Mouse (Mus musculus): ENCODE results near the gene Tmem170. TPM values are rescaled to one million over a fixed set of nuclear protein-coding genes. Genes with fewer than 3 reads are reported as not detected.

Gene Tmem170
- polyA plus RNA-seq, 1 experiment from 2014 or later = 6.0 TPM

Other genes starting within 250 kb of the Tmem170 start
- 0.46 and 0.49 TPM in 2 replicates for gene Ldhd, start 246.4 kb downstream of the Tmem170 start, polyA plus RNA-seq (2016; fragmentation: Nextera tagmentation; extraction: Ambion mirVana)
- 22.0 and 25.4 TPM in 2 replicates for gene Zfp1, start 233.3 kb downstream of the Tmem170 start, polyA plus RNA-seq (2016; fragmentation: Nextera tagmentation; extraction: Ambion mirVana)
- not detected in 2 replicates for gene Ctrb1, start 185.7 kb downstream of the Tmem170 start, polyA plus RNA-seq (2016; fragmentation: Nextera tagmentation; extraction: Ambion mirVana)
- 55.9 and 61.5 TPM in 2 replicates for gene Bcar1, start 132.9 kb downstream of the Tmem170 start, polyA plus RNA-seq (2016; fragmentation: Nextera tagmentation; extraction: Ambion mirVana)
- gene Cfdp1, start 22.5 kb downstream of the Tmem170 start, polyA plus RNA-seq (2016; fragmentation: Nextera tagmentation; extraction: Ambion mirVana) = 177 and 201 TPM in 2 replicates
- gene Chst5, start 33.7 kb upstream of the Tmem170 start, polyA plus RNA-seq (2016; fragmentation: Nextera tagmentation; extraction: Ambion mirVana) = 4.8 and 4.9 TPM in 2 replicates
- 15.3 and 16.3 TPM in 2 replicates for gene Tmem231, start 57.1 kb upstream of the Tmem170 start, polyA plus RNA-seq (2016; fragmentation: Nextera tagmentation; extraction: Ambion mirVana)
- 377 and 381 TPM in 2 replicates for gene Gabarapl2, start 64.0 kb upstream of the Tmem170 start, polyA plus RNA-seq (2016; fragmentation: Nextera tagmentation; extraction: Ambion mirVana)
- gene Adat1, start 115.6 kb upstream of the Tmem170 start, polyA plus RNA-seq (2016; fragmentation: Nextera tagmentation; extraction: Ambion mirVana) = 9.9 and 11.1 TPM in 2 replicates
- gene Kars, start 134.6 kb upstream of the Tmem170 start, polyA plus RNA-seq (2016; fragmentation: Nextera tagmentation; extraction: Ambion mirVana) = 193 and 198 TPM in 2 replicates
- 44.9 and 45.5 TPM in 2 replicates for gene Terf2ip, start 134.6 kb upstream of the Tmem170 start, polyA plus RNA-seq (2016; fragmentation: Nextera tagmentation; extraction: Ambion mirVana)
- 0.33 and 0.68 TPM in 2 replicates for gene Gm6793, start 138.3 kb upstream of the Tmem170 start, polyA plus RNA-seq (2016; fragmentation: Nextera tagmentation; extraction: Ambion mirVana)

Measured in neural tube, embryonic 12.5 days (tissue).